Mouse (Mus musculus) embryonic fibroblast, embryonic 13.5 days (primary cell): ENCODE results near the gene Itga5.

Source experiments
- CTCF ChIP-seq: IDR thresholded peaks from 2 replicates; pipeline ENCODE4 v1.5.1; 2011; ENCODE audit warnings: mild to moderate bottlenecking, control low read depth, low read length, moderate library complexity, borderline replicate concordance; ENCODE audit not compliant: insufficient read depth
- POLR2A ChIP-seq: IDR thresholded peaks from 2 replicates; pipeline ENCODE4 v1.6.1; 2011; ENCODE audit warnings: low read depth, mild to moderate bottlenecking, control low read depth, low read length, moderate library complexity

- no peak for TF ChIP-seq CTCF
- no peak for TF ChIP-seq POLR2A
These were observed 10.3 kb upstream of the Itga5 start for GRCm38 (mm10) chr15:103376837-103377269.
